Mouse (Mus musculus) heart, postnatal 0 days (tissue): ENCODE data around the gene Cisd2. TPM values are rescaled to one million over a fixed set of nuclear protein-coding genes. Genes with fewer than 3 reads are reported as not detected.

ENCODE experiments used
- ATAC-seq: fragments of 200-750 bp; cut with Nextera tagmentation; 2 replicates; pipeline ENCODE4 v1.8.0; 2017; ENCODE audit warnings: low read depth, moderate number of reproducible peaks, moderate library complexity; ENCODE audit not compliant: insufficient read depth
- DNase-seq: peaks from one replicate; pipeline ENCODE4 v3.0.0-alpha.2; 2016; ENCODE audit warnings: low spot score
- H3K27ac ChIP-seq: fragments of 300-500 bp; sonication (generic); 2 replicates; pipeline ENCODE4 v1.5.1; 2014; ENCODE audit warnings: low read depth, mild to moderate bottlenecking
- H3K27me3 ChIP-seq: fragments of 300-500 bp; sonication (generic); 2 replicates; pipeline ENCODE4 v1.6.1; 2014; ENCODE audit warnings: low read length, mixed read lengths; ENCODE audit not compliant: control insufficient read depth, insufficient read depth
- H3K36me3 ChIP-seq: fragments of 300-500 bp; sonication (generic); replicated peaks from 2 replicates; pipeline ENCODE4 v1.6.1; 2014; ENCODE audit warnings: low read length, mixed read lengths; ENCODE audit not compliant: control insufficient read depth, insufficient read depth
- H3K4me1 ChIP-seq: fragments of 300-500 bp; sonication (generic); 2 replicates; pipeline ENCODE4 v1.6.1; 2014; ENCODE audit warnings: antibody characterized with exemption; ENCODE audit not compliant: control insufficient read depth, insufficient read depth
- H3K4me2 ChIP-seq: fragments of 300-500 bp; sonication (generic); 2 replicates; pipeline ENCODE4 v1.6.1; 2014; ENCODE audit warnings: low read depth, mild to moderate bottlenecking, low read length, moderate library complexity
- H3K4me3 ChIP-seq: fragments of 300-500 bp; sonication (generic); 2 replicates; pipeline ENCODE4 v1.5.1; 2014; ENCODE audit warnings: low read depth, low read length
- H3K9ac ChIP-seq: fragments of 300-500 bp; sonication (generic); replicated peaks from 2 replicates; pipeline ENCODE4 v1.6.1; 2014; ENCODE audit warnings: low read depth, low read length, mixed read lengths
- H3K9me3 ChIP-seq: fragments of 300-500 bp; sonication (generic); replicated peaks from 2 replicates; pipeline ENCODE4 v1.6.1; 2016; ENCODE audit warnings: low read length; ENCODE audit not compliant: control insufficient read depth
- CTCF ChIP-seq: IDR thresholded peaks from 2 replicates; pipeline ENCODE4 v1.5.1; 2016; ENCODE audit warnings: antibody characterized with exemption, control low read depth, low read depth
- EP300 ChIP-seq: IDR thresholded peaks from 2 replicates; pipeline ENCODE4 v1.6.1; 2016; ENCODE audit warnings: antibody characterized with exemption, low read depth
- WGBS: fragments of 180-500 bp; shearing (Covaris S2); extraction: QIAGEN DNeasy Blood & Tissue Kit; methylation state at CpG from one replicate; pipeline ENCODE4 v1.1.7; 2014; 5-methylcytosine and 5-hydroxymethylcytosine counted together
- polyA plus RNA-seq: library from polyadenylated mRNA; unstranded; fragments of >200 nt; fragmentation: Nextera tagmentation; extraction: Ambion mirVana; gene quantifications from 2 replicates; pipeline ENCODE4 v1.2.1, GENCODE M21; 2015
- total RNA-seq: library from RNA; depleted of rRNA; stranded (reverse); fragments of >200 nt; gene quantifications from 2 replicates; pipeline ENCODE4 v1.2.3, GENCODE M21; 2014; ENCODE audit warnings: low replicate concordance

The Cisd2 gene
- total and polyA plus RNA-seq, 2 experiments from 2014 or later = 20.8 to 48.2 TPM

GRCm38 (mm10) chr3:135420542-135421309, 3.0 kb downstream of the Cisd2 start:
- Histone ChIP-seq H3K27me3 (no peaks in the 10 kb centered on the region), H3K4me2 (no peak overlapping the region), H3K9ac (no peak overlapping the region), H3K4me3 (no peak overlapping the region), H3K27ac (no peak overlapping the region), H3K9me3 (no peaks in the 10 kb centered on the region), H3K4me1 (no peaks in the 10 kb centered on the region), H3K36me3 (no peaks in the 10 kb centered on the region)
- WGBS = 83% methylated on average over 9 of the region's 9 CpGs
- no peak for TF ChIP-seq EP300
- TF ChIP-seq CTCF = no peak
- DNase-seq = no peak
- no peak for ATAC-seq

DNA sequence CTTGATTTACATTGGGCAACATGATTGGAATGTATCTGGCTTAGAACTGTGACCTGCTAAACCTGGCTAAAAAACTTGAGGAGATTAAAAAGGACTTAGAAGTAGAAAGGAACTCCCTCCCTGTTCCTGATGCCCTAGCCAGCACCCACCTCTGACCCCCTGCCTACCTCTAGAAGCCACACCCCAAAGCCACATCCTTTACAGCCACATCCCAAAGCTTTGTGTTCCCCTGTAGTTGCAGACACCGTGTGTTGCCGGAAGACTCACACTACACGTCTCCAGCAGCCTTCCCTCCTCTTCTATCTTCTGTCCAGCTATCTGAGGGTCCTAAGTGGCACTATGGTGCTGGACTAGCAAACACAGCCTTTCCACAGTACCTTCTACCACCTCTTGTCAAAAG, 5.9 kb downstream of the Cisd2 start:
- WGBS = 53% methylated on average over 3 of the region's 3 CpGs

GRCm38 (mm10) chr3:135417245-135417644, 6.5 kb downstream of the Cisd2 start:
- H3K4me3 ChIP-seq = no peak overlapping the region
- no peaks in the 10 kb centered on the region for H3K36me3 ChIP-seq
- 82% methylated on average over 3 of the region's 3 CpGs for WGBS
- H3K9ac ChIP-seq = no peak overlapping the region
- no peak overlapping the region for H3K4me2 ChIP-seq
- peaks cover 14% of the 10 kb centered on the region; the same call in 1 of the 2 replicates for H3K4me1 ChIP-seq
- DNase-seq (no peak), ATAC-seq (no peak)
- no peak overlapping the region for H3K27ac ChIP-seq
- no peaks in the 10 kb centered on the region for H3K27me3 ChIP-seq
- TF ChIP-seq EP300 (no peak), CTCF (no peak)
- H3K9me3 ChIP-seq = no peaks in the 10 kb centered on the region

More for the DNA sequence above, 5.9 kb downstream of the Cisd2 start:
- H3K36me3 ChIP-seq = no peaks in the 10 kb centered on the region
- H3K27ac ChIP-seq = no peak overlapping the region
- H3K4me2 ChIP-seq = no peak overlapping the region
- TF ChIP-seq EP300 = no peak
- TF ChIP-seq CTCF = no peak
- H3K9me3 ChIP-seq = no peaks in the 10 kb centered on the region
- DNase-seq (no peak), ATAC-seq (no peak)
- no peak overlapping the region for H3K4me3 ChIP-seq
- H3K4me1 ChIP-seq = peaks cover 10% of the 10 kb centered on the region; the same call in 1 of the 2 replicates
- H3K27me3 ChIP-seq = no peaks in the 10 kb centered on the region
- H3K9ac ChIP-seq = no peak overlapping the region

DNA sequence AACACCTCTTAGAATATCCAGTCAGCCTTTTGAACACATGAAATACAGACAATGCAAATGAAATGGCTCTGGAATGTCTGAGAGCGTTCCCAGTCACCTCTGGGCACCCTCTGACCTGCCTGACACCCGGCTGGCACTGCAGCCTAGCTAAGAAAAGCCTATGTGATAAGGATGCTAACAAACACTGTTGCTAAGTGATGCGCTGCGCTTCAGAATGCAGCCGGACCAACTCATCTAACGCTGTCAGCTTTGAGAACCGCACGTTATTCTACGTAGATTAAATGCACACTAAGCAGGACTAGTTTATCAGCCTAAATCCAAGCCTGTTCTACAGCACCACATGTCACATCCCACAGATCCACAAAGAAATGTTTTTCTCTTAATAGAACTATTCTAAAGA, 11.9 kb downstream of the Cisd2 start:
- no peak overlapping the region for H3K4me3 ChIP-seq
- H3K27me3 ChIP-seq = no peaks in the 10 kb centered on the region
- peaks cover 24% of the 10 kb centered on the region; the same call in 1 of the 2 replicates for H3K36me3 ChIP-seq
- peak overlapping the region; percentile 33 for H3K4me2 ChIP-seq
- H3K9ac ChIP-seq = no peak overlapping the region
- TF ChIP-seq CTCF (no peak), EP300 (no peak)
- H3K9me3 ChIP-seq = no peaks in the 10 kb centered on the region
- peaks cover 16% of the 10 kb centered on the region; the same call in 1 of the 2 replicates for H3K4me1 ChIP-seq
- DNase-seq = peak; percentile 90
- H3K27ac ChIP-seq = no peak overlapping the region; the same call in 1 of the 2 replicates
- peak; percentile 98 for ATAC-seq
- WGBS = 21% methylated on average over 9 of the region's 9 CpGs

DNA sequence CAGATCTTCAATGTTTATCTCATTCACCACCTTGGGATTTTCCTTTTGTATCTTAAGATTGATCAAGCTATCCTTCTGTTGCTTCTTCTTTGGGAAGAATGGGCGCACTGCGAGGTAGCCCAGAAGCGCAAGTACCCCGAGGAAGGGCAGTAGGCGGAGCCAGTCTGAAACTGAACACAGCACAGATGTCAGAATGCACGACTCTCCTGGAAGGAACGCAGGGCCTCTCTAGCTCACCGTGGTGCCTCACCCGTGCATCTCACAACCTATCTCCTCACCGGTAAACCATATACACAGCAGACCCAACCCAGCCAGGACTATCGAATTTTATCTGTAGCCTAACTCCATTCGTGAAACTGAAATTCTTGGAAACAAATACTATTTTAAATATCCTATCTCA, 12.7 kb downstream of the Cisd2 start:
- H3K4me3 ChIP-seq = no peak overlapping the region
- no peaks in the 10 kb centered on the region for H3K27me3 ChIP-seq
- H3K4me2 ChIP-seq = no peak overlapping the region
- H3K4me1 ChIP-seq = peaks cover 16% of the 10 kb centered on the region; the same call in 1 of the 2 replicates
- DNase-seq = no peak
- H3K36me3 ChIP-seq = peaks cover 28% of the 10 kb centered on the region; the same call in 1 of the 2 replicates
- no peak for ATAC-seq
- no peaks in the 10 kb centered on the region for H3K9me3 ChIP-seq
- H3K27ac ChIP-seq = peak overlapping the region; percentile 5; the same call in 1 of the 2 replicates
- WGBS = 49% methylated on average over 12 of the region's 12 CpGs
- H3K9ac ChIP-seq = no peak overlapping the region
- TF ChIP-seq EP300 (no peak), CTCF (no peak)
